Mouse (Mus musculus): ENCODE measurements around the gene Hsd11b1.
"Not testable (repeated sequence)": the region's sequence is repeated elsewhere in the genome, so short reads cannot be mapped to it uniquely, and the experiment has no call there.

Hsd11b1 gene

GRCm38 (mm10) chr1:193263955-193264598 lies at the start of gene Hsd11b1:
Gene Hsd11b1 (minus strand): TSS chr1:193264075.
- peak; percentile 69 to 81 for DNase-seq (ENCODE audit: low spot score in 2 of 2)

GRCm38 (mm10) chr1:193311596-193311995 lies 47.7 kb upstream of the Hsd11b1 start:
- DNase-seq (ENCODE audit: low spot score in 2 of 2), result no peak

GRCm38 (mm10) chr1:193310519-193311085 lies 46.7 kb upstream of the Hsd11b1 start:
- no peak for DNase-seq (ENCODE audit: low spot score in 2 of 2)

GRCm38 (mm10) chr1:193309785-193310518 lies 46.1 kb upstream of the Hsd11b1 start:
- DNase-seq (ENCODE audit: low spot score in 2 of 2), result no peak

- no peak for DNase-seq (ENCODE audit: low spot score in 2 of 2)
These were observed 43.0 kb upstream of the Hsd11b1 start for GRCm38 (mm10) chr1:193306832-193307231.

- DNase-seq (ENCODE audit: low spot score in 2 of 2), result no peak
These were observed 41.5 kb upstream of the Hsd11b1 start for GRCm38 (mm10) chr1:193305386-193305785.

- no peak for DNase-seq (ENCODE audit: low spot score in 2 of 2)
These were observed 39.2 kb upstream of the Hsd11b1 start for GRCm38 (mm10) chr1:193303096-193303495.

- no peak for DNase-seq (ENCODE audit: low spot score in 2 of 2)
These were observed 38.2 kb upstream of the Hsd11b1 start for GRCm38 (mm10) chr1:193302093-193302405.

- DNase-seq (ENCODE audit: low spot score in 2 of 2), result no peak
These were observed 37.6 kb upstream of the Hsd11b1 start for GRCm38 (mm10) chr1:193301216-193302092.

GRCm38 (mm10) chr1:193299995-193300394 lies 36.1 kb upstream of the Hsd11b1 start:
- DNase-seq (ENCODE audit: low spot score in 2 of 2), result no peak

GRCm38 (mm10) chr1:193298141-193298765 lies 34.4 kb upstream of the Hsd11b1 start:
- DNase-seq (ENCODE audit: low spot score in 2 of 2), result no peak

- no peak for DNase-seq (ENCODE audit: low spot score in 2 of 2)
These were observed 32.0 kb upstream of the Hsd11b1 start for GRCm38 (mm10) chr1:193295920-193296319.

- DNase-seq (ENCODE audit: low spot score in 2 of 2), result no peak
These were observed 30.1 kb upstream of the Hsd11b1 start for GRCm38 (mm10) chr1:193293926-193294325.

- DNase-seq (ENCODE audit: low spot score in 2 of 2), result no peak
These were observed 29.2 kb upstream of the Hsd11b1 start for GRCm38 (mm10) chr1:193293039-193293438.

- no peak for DNase-seq (ENCODE audit: low spot score in 2 of 2)
These were observed 26.8 kb upstream of the Hsd11b1 start for GRCm38 (mm10) chr1:193290686-193291085.

- DNase-seq (ENCODE audit: low spot score in 2 of 2), result no peak
These were observed 26.0 kb upstream of the Hsd11b1 start for GRCm38 (mm10) chr1:193289914-193290313.

GRCm38 (mm10) chr1:193289076-193289475 lies 25.2 kb upstream of the Hsd11b1 start:
- no peak for DNase-seq (ENCODE audit: low spot score in 2 of 2)

- DNase-seq (ENCODE audit: low spot score in 2 of 2), result no peak
These were observed 23.7 kb upstream of the Hsd11b1 start for GRCm38 (mm10) chr1:193287578-193287977.

- DNase-seq (ENCODE audit: low spot score in 2 of 2), result not testable (repeated sequence)
These were observed 22.0 kb upstream of the Hsd11b1 start for GRCm38 (mm10) chr1:193285766-193286325.

- no peak for DNase-seq (ENCODE audit: low spot score in 2 of 2)
These were observed 20.4 kb upstream of the Hsd11b1 start for GRCm38 (mm10) chr1:193284228-193284779.

- no peak for DNase-seq (ENCODE audit: low spot score in 2 of 2)
These were observed 17.5 kb upstream of the Hsd11b1 start for GRCm38 (mm10) chr1:193281344-193281743.

Measured in spleen, postnatal 36 days (tissue).